Mouse (Mus musculus): ENCODE results near the gene Tarbp1.

Gene Tarbp1

GRCm38 (mm10) chr8:126474299-126475187 is at the start of gene Tarbp1:
Gene Tarbp1 (minus strand): TSS chr8:126475065.
- DNase-seq (ENCODE audit: low spot score in 2 of 2) = peak; percentile 69 to 84

GRCm38 (mm10) chr8:126524233-126524985 is 49.5 kb upstream of the Tarbp1 start:
- peak; percentile 73 to 76 for DNase-seq (ENCODE audit: low spot score in 2 of 2)

- DNase-seq (ENCODE audit: low spot score in 2 of 2) = no peak
Observed at GRCm38 (mm10) chr8:126523060-126523574, 48.3 kb upstream of the Tarbp1 start.

- no peak for DNase-seq (ENCODE audit: low spot score in 2 of 2)
Observed at GRCm38 (mm10) chr8:126519447-126519975, 44.6 kb upstream of the Tarbp1 start.

- peak; percentile 91 to 96 for DNase-seq (ENCODE audit: low spot score in 2 of 2)
Observed at GRCm38 (mm10) chr8:126516620-126517577, 42.0 kb upstream of the Tarbp1 start.

GRCm38 (mm10) chr8:126514011-126514964 is 39.4 kb upstream of the Tarbp1 start:
- no peak for DNase-seq (ENCODE audit: low spot score in 2 of 2)

GRCm38 (mm10) chr8:126510866-126511265 is 36.0 kb upstream of the Tarbp1 start:
- no peak for DNase-seq (ENCODE audit: low spot score in 2 of 2)

- DNase-seq (ENCODE audit: low spot score in 2 of 2) = no peak
Observed at GRCm38 (mm10) chr8:126509635-126510034, 34.8 kb upstream of the Tarbp1 start.

GRCm38 (mm10) chr8:126508871-126509586 is 34.2 kb upstream of the Tarbp1 start:
- DNase-seq (ENCODE audit: low spot score in 2 of 2) = no peak

- no peak for DNase-seq (ENCODE audit: low spot score in 2 of 2)
Observed at GRCm38 (mm10) chr8:126508221-126508620, 33.4 kb upstream of the Tarbp1 start.

GRCm38 (mm10) chr8:126504492-126505182 is 29.8 kb upstream of the Tarbp1 start:
- DNase-seq (ENCODE audit: low spot score in 2 of 2) = no peak

- DNase-seq (ENCODE audit: low spot score in 2 of 2) = no peak
Observed at GRCm38 (mm10) chr8:126502722-126503121, 27.9 kb upstream of the Tarbp1 start.

GRCm38 (mm10) chr8:126499371-126499770 is 24.5 kb upstream of the Tarbp1 start:
- no peak for DNase-seq (ENCODE audit: low spot score in 2 of 2)

- no peak for DNase-seq (ENCODE audit: low spot score in 2 of 2)
Observed at GRCm38 (mm10) chr8:126498465-126498864, 23.6 kb upstream of the Tarbp1 start.

- DNase-seq (ENCODE audit: low spot score in 2 of 2) = peak; percentile 90 to 95
Observed at GRCm38 (mm10) chr8:126497541-126498428, 22.9 kb upstream of the Tarbp1 start.

GRCm38 (mm10) chr8:126496915-126497314 is 22.1 kb upstream of the Tarbp1 start:
- no peak for DNase-seq (ENCODE audit: low spot score in 2 of 2)

- DNase-seq (ENCODE audit: low spot score in 2 of 2) = no peak
Observed at GRCm38 (mm10) chr8:126495461-126495860, 20.6 kb upstream of the Tarbp1 start.

All from frontal cortex, postnatal 25 days (tissue).